Mouse (Mus musculus): ENCODE results near the gene Tmc6. TPM values are rescaled to one million over a fixed set of nuclear protein-coding genes. Genes with fewer than 3 reads are reported as not detected.
A peak's percentile ranks its signal among the peaks of the same experiment; 100 is the strongest.
"Not testable (repeated sequence)": the region's sequence is repeated elsewhere in the genome, so short reads cannot be mapped to it uniquely, and the experiment has no call there.

Tmc6 gene
- polyA plus RNA-seq, 1 experiment from 2014 or later: 37.5 TPM

GRCm38 (mm10) chr11:117790703-117791440 is 8.9 kb upstream of the Tmc6 start:
- ATAC-seq (replicated peaks; ENCODE audit: low FRiP score): peak; percentile 60
- H3K4me3 ChIP-seq (replicated peaks): peak overlapping the region; percentile 25
- H3K4me2 ChIP-seq: peak overlapping the region; percentile 56
- no peaks in the 10 kb centered on the region for H3K36me3 ChIP-seq
- peak overlapping the region; percentile 54; the same call in 1 of the 2 replicates for H3K27ac ChIP-seq
- H3K4me1 ChIP-seq: peaks cover 33% of the 10 kb centered on the region
- 44% methylated on average over 23 of the region's 23 CpGs for WGBS
- no peak overlapping the region for H3K9ac ChIP-seq
- H3K27me3 ChIP-seq: 0 out of 2 replicates have a peak, but pooled peaks cover 2% of the 10 kb centered on the region
- no peaks in the 10 kb centered on the region for H3K9me3 ChIP-seq (replicated peaks)

GRCm38 (mm10) chr11:117790286-117790685 is 8.3 kb upstream of the Tmc6 start:
- peak; percentile 26; the same call in 1 of the 2 replicates for ATAC-seq (replicated peaks; ENCODE audit: low FRiP score)
- H3K4me3 ChIP-seq (replicated peaks): peak overlapping the region; percentile 25
- H3K4me1 ChIP-seq: peaks cover 33% of the 10 kb centered on the region
- H3K9me3 ChIP-seq (replicated peaks): no peaks in the 10 kb centered on the region
- peak overlapping the region; percentile 56 for H3K4me2 ChIP-seq
- H3K9ac ChIP-seq: no peak overlapping the region
- H3K36me3 ChIP-seq: no peaks in the 10 kb centered on the region
- 4% methylated on average over 14 of the region's 14 CpGs for WGBS
- 0 out of 2 replicates have a peak, but pooled peaks cover 2% of the 10 kb centered on the region for H3K27me3 ChIP-seq
- H3K27ac ChIP-seq: peak overlapping the region; percentile 54

GRCm38 (mm10) chr11:117788481-117788880 is 6.5 kb upstream of the Tmc6 start:
- 80% methylated on average over 7 of the region's 7 CpGs for WGBS

GRCm38 (mm10) chr11:117786294-117786693 is 4.3 kb upstream of the Tmc6 start:
- no peak overlapping the region for H3K4me2 ChIP-seq

More at GRCm38 (mm10) chr11:117788481-117788880, 6.5 kb upstream of the Tmc6 start:
- H3K4me3 ChIP-seq (replicated peaks); H3K36me3 ChIP-seq; H3K4me2 ChIP-seq; H3K27ac ChIP-seq; H3K9me3 ChIP-seq (replicated peaks); ATAC-seq (replicated peaks; ENCODE audit: low FRiP score); H3K27me3 ChIP-seq; H3K9ac ChIP-seq: not testable (repeated sequence)
- peaks cover 34% of the 10 kb centered on the region for H3K4me1 ChIP-seq

GRCm38 (mm10) chr11:117783683-117784309 is 1.8 kb upstream of the Tmc6 start:
- H3K4me3 ChIP-seq (replicated peaks): peak overlapping the region; percentile 61
- no peak for ATAC-seq (replicated peaks; ENCODE audit: low FRiP score)
- peak overlapping the region; percentile 99 for H3K4me2 ChIP-seq
- H3K9me3 ChIP-seq (replicated peaks): no peaks in the 10 kb centered on the region
- H3K27ac ChIP-seq: 0 out of 2 replicates have a peak overlapping the region, but pooled peaks have one; percentile 3
- peaks cover 55% of the 10 kb centered on the region for H3K4me1 ChIP-seq
- no peaks in the 10 kb centered on the region for H3K36me3 ChIP-seq
- H3K27me3 ChIP-seq: peaks cover 6% of the 10 kb centered on the region; the same call in 1 of the 2 replicates
- 40% methylated on average over 10 of the region's 10 CpGs for WGBS
- peak overlapping the region; percentile 27; the same call in 1 of the 2 replicates for H3K9ac ChIP-seq

More at GRCm38 (mm10) chr11:117786294-117786693, 4.3 kb upstream of the Tmc6 start:
- peaks cover 8% of the 10 kb centered on the region; the same call in 1 of the 2 replicates for H3K27me3 ChIP-seq
- H3K9me3 ChIP-seq (replicated peaks): no peaks in the 10 kb centered on the region
- ATAC-seq (replicated peaks; ENCODE audit: low FRiP score): no peak
- peaks cover 43% of the 10 kb centered on the region for H3K4me1 ChIP-seq
- no peak overlapping the region for H3K27ac ChIP-seq
- H3K4me3 ChIP-seq (replicated peaks): no peak overlapping the region
- 0 out of 2 replicates have a peak overlapping the region, but pooled peaks have one; percentile 15 for H3K9ac ChIP-seq
- no peaks in the 10 kb centered on the region for H3K36me3 ChIP-seq
- WGBS: 6% methylated on average over 10 of the region's 10 CpGs

- H3K27me3 ChIP-seq: peaks cover 6% of the 10 kb centered on the region; the same call in 1 of the 2 replicates
- peaks cover 1% of the 10 kb centered on the region; the same call in 1 of the 2 replicates for H3K36me3 ChIP-seq
- peak overlapping the region; percentile 97 for H3K27ac ChIP-seq
- H3K9ac ChIP-seq: peak overlapping the region; percentile 27; the same call in 1 of the 2 replicates
- peak overlapping the region; percentile 99 for H3K4me2 ChIP-seq
- H3K4me3 ChIP-seq (replicated peaks): peak overlapping the region; percentile 61
- H3K4me1 ChIP-seq: peaks cover 62% of the 10 kb centered on the region
- 5% methylated on average over 28 of the region's 31 CpGs for WGBS
- no peaks in the 10 kb centered on the region for H3K9me3 ChIP-seq (replicated peaks)
- ATAC-seq (replicated peaks; ENCODE audit: low FRiP score): 0 out of 2 replicates have a peak, but pooled peaks have one; percentile 13
These were observed 1.1 kb upstream of the Tmc6 start for GRCm38 (mm10) chr11:117783089-117783488.

- ATAC-seq (replicated peaks; ENCODE audit: low FRiP score): no peak
- peak overlapping the region; percentile 97 for H3K27ac ChIP-seq
- H3K9ac ChIP-seq: peak overlapping the region; percentile 27; the same call in 1 of the 2 replicates
- WGBS: 52% methylated on average over 9 of the region's 9 CpGs
- peaks cover 5% of the 10 kb centered on the region; the same call in 1 of the 2 replicates for H3K36me3 ChIP-seq
- H3K4me3 ChIP-seq (replicated peaks): peak overlapping the region; percentile 61
- H3K9me3 ChIP-seq (replicated peaks): no peaks in the 10 kb centered on the region
- H3K27me3 ChIP-seq: peaks cover 6% of the 10 kb centered on the region; the same call in 1 of the 2 replicates
- peak overlapping the region; percentile 99 for H3K4me2 ChIP-seq
- peaks cover 66% of the 10 kb centered on the region for H3K4me1 ChIP-seq
These were observed 672 bp upstream of the Tmc6 start for GRCm38 (mm10) chr11:117782705-117783034.

GRCm38 (mm10) chr11:117781199-117781821 is 688 bp downstream of the Tmc6 start:
- Histone ChIP-seq H3K36me3 (peaks cover 19% of the 10 kb centered on the region; the same call in 1 of the 2 replicates), H3K27ac (peak overlapping the region; percentile 97), H3K27me3 (peaks cover 6% of the 10 kb centered on the region; the same call in 1 of the 2 replicates), H3K4me3 (replicated peaks) (peak overlapping the region; percentile 61), H3K4me1 (peaks cover 66% of the 10 kb centered on the region), H3K4me2 (peak overlapping the region; percentile 99), H3K9me3 (replicated peaks) (no peaks in the 10 kb centered on the region), H3K9ac (no peak overlapping the region)
- WGBS: 9% methylated on average over 18 of the region's 18 CpGs
- peak; percentile 6; the same call in 1 of the 2 replicates for ATAC-seq (replicated peaks; ENCODE audit: low FRiP score)

GRCm38 (mm10) chr11:117780582-117781111 is 1.4 kb downstream of the Tmc6 start:
- peak; percentile 75 for ATAC-seq (replicated peaks; ENCODE audit: low FRiP score)
- Histone ChIP-seq H3K4me3 (replicated peaks) (peak overlapping the region; percentile 61), H3K4me2 (peak overlapping the region; percentile 99), H3K9ac (peak overlapping the region; percentile 54), H3K27ac (peak overlapping the region; percentile 97), H3K36me3 (peaks cover 20% of the 10 kb centered on the region; the same call in 1 of the 2 replicates), H3K27me3 (peaks cover 6% of the 10 kb centered on the region; the same call in 1 of the 2 replicates), H3K9me3 (replicated peaks) (no peaks in the 10 kb centered on the region), H3K4me1 (peaks cover 64% of the 10 kb centered on the region)
- under 1% methylated on average over 19 of the region's 19 CpGs for WGBS

GRCm38 (mm10) chr11:117780199-117780515 is 1.8 kb downstream of the Tmc6 start:
- Histone ChIP-seq H3K36me3 (peaks cover 25% of the 10 kb centered on the region), H3K9ac (peak overlapping the region; percentile 54), H3K27ac (peak overlapping the region; percentile 97), H3K27me3 (peaks cover 6% of the 10 kb centered on the region; the same call in 1 of the 2 replicates), H3K9me3 (replicated peaks) (no peaks in the 10 kb centered on the region), H3K4me1 (peaks cover 64% of the 10 kb centered on the region), H3K4me3 (replicated peaks) (peak overlapping the region; percentile 61), H3K4me2 (peak overlapping the region; percentile 99)
- ATAC-seq (replicated peaks; ENCODE audit: low FRiP score): peak; percentile 13
- WGBS: 2% methylated on average over 17 of the region's 17 CpGs

- H3K4me2 ChIP-seq: peak overlapping the region; percentile 99
- H3K4me3 ChIP-seq (replicated peaks): peak overlapping the region; percentile 61
- peak; percentile 16; the same call in 1 of the 2 replicates for ATAC-seq (replicated peaks; ENCODE audit: low FRiP score)
- H3K9me3 ChIP-seq (replicated peaks): no peaks in the 10 kb centered on the region
- H3K9ac ChIP-seq: peak overlapping the region; percentile 54
- peaks cover 6% of the 10 kb centered on the region; the same call in 1 of the 2 replicates for H3K27me3 ChIP-seq
- WGBS: 1% methylated on average over 38 of the region's 38 CpGs
- H3K4me1 ChIP-seq: peaks cover 64% of the 10 kb centered on the region
- H3K27ac ChIP-seq: peak overlapping the region; percentile 97
- H3K36me3 ChIP-seq: peaks cover 30% of the 10 kb centered on the region
These were observed 2.4 kb downstream of the Tmc6 start for GRCm38 (mm10) chr11:117779434-117780198.
